Mouse (Mus musculus) erythroblast, adult 5-6 weeks (primary cell): ENCODE measurements around the gene Hsph1. TPM values are rescaled to one million over a fixed set of nuclear protein-coding genes. Genes with fewer than 3 reads are reported as not detected.

Experiments used
- ATAC-seq: replicated peaks from 2 replicates; pipeline ENCODE4 v1.8.0; 2016; ENCODE audit warnings: moderate number of reproducible peaks, mild to moderate bottlenecking, moderate TSS enrichment, inconsistent platforms; ENCODE audit not compliant: poor library complexity, low FRiP score, severe bottlenecking
- total RNA-seq, 2 experiments: library from RNA; stranded (forward) in 1 of 2; stranded (reverse) in 1 of 2; fragments of 150-400 nt in 1 of 2; fragments of 200-764, 138-1000 nt in 1 of 2; gene quantifications; 2 replicates each; pipeline versions ENCODE4 v1.2.3 to v1.2.4; 2015 to 2017; ENCODE audit warnings: low replicate concordance in 2 of 2

The Hsph1 gene
- total RNA-seq, 2 experiments from 2014 or later = 16.6 to 23.6 TPM

- ATAC-seq = no peak
These were observed 38.8 kb downstream of the Hsph1 start for GRCm38 (mm10) chr5:149597351-149597750.

DNA sequence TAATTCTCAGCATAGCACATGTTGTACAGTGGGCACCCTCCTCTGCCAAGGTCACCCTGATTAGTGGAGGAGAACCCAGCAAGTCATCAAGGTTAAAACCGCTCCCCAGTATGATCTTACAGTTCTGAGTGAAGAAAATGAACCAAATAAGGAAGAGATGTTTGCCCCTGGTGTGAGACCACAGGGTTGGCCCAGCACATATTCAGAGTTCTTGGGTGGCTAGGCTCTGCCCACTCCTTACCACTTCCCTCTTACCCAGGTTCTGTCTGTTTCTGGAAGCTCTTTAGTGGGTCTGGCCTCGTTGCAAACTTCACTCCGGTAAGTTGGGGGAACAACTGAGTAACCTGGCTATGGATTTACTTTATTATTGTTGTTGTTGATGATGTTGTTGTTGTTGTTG lies 42.0 kb downstream of the Hsph1 start:
- ATAC-seq = no peak

DNA sequence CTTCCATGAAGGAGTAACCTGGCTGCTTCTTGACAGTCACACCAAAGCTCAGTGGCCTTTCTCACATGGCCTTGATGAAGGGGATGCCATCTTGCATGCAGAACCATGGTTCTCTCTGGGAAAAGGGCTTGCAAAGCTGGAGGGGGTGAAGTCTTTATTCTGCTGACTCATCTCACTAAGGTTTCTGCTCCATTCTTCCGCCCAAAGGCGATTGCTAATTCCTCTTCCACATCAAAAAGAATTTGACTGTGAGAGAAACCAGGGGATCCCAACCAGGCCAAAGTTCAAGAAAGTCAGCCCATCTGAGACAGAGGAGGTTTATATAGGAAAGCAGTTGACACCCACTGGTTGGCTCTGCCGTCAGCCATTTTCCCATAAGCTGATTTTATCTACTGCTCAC lies 46.2 kb downstream of the Hsph1 start:
- no peak for ATAC-seq

GRCm38 (mm10) chr5:149588814-149589534 lies 47.2 kb downstream of the Hsph1 start:
- ATAC-seq = no peak

- ATAC-seq = no peak
These were observed 48.8 kb downstream of the Hsph1 start for GRCm38 (mm10) chr5:149587327-149587895.

DNA sequence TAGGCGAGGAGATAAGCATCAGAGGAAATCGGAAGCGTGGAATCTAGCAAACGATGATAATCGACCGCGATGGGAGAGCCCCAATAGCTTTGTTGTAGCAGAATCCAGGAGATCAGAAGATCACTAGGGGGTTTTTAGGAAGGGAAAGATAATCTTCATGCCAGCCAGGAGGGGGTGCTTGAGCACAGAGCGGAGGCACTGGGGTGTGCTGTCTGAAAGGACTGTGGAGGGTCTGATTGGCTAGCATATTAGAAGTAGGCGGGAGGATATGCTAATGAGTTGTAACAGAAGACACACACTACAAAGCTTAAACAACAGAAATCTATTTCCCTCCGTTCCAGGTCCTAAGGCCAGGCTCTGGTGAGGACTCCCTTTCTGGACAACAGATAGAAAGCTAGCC lies 50.3 kb downstream of the Hsph1 start:
- ATAC-seq = no peak

DNA sequence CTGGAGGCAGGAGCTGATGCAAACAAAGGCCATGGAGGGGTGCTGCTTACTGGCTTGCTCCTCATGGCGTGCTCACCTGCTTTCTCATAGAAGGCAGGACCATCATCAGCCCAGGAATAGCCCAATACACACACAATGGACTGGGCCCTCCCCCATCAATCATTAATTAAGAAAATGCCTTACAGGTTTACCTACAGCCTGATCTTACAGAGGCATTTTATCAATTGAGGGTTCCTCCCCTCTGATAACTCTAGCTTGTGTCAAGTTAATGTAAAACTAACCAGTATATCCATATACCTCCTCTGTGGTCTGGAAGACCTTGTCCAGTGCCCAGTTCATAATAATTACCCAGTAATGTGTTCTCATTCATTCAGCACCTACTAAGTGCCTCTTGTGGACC lies 50.9 kb downstream of the Hsph1 start:
- ATAC-seq = no peak

GRCm38 (mm10) chr5:149584154-149584655 lies 52.0 kb downstream of the Hsph1 start:
- ATAC-seq = no peak

DNA sequence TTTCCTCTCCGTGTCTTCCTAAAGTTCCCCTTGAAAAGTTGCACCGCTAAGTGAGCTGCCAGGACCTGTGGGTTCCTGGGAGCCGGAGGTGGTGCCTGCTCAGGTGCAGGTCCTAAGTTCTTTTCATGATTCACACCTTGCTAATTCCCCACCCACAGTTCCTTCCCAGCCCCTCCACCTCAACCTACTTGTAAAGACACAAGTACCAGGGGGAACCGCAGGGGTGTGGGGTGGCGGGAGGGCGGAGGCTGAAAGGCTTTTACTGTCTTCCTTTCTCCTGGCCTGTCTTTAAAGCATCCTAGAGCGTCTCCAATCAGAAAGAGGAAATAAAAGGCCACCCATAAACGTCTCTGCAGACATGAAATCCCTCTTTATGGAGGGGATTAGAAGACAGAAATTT lies 52.7 kb downstream of the Hsph1 start:
- ATAC-seq = no peak

DNA sequence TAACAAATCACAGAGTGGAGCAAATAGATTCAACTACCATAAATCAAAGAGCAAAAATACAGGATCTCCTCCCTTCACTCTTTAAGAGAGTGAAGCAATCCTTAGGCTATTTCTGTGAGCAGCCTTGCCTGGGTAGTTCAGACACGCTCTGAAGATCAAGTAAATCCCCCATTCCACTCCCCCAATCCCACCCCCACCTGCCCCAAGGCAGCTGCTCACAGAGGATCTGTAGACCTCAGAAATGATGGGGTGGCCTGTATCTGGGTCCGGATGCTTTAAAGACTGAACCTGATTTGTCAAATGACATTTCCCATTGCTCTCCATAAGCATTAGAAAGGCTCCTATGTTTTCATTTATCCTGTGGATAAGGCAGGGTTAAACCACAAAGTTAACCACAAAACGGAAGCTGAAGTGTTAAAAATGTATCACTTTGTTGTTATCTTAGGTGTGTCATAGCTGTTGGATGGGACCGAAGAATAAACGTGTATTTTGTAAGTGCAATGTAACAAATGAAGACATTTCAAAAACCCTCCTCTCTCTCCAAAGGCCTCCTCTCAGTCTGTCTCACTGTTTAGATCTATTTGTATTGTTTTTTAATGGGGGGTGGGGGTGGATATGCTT lies 53.4 kb downstream of the Hsph1 start:
- no peak for ATAC-seq

- no peak for ATAC-seq
These were observed 58.7 kb downstream of the Hsph1 start for GRCm38 (mm10) chr5:149577449-149577848.

GRCm38 (mm10) chr5:149576977-149577376 lies 59.2 kb downstream of the Hsph1 start:
- no peak for ATAC-seq

GRCm38 (mm10) chr5:149568993-149569392 lies 67.2 kb downstream of the Hsph1 start:
- no peak for ATAC-seq

DNA sequence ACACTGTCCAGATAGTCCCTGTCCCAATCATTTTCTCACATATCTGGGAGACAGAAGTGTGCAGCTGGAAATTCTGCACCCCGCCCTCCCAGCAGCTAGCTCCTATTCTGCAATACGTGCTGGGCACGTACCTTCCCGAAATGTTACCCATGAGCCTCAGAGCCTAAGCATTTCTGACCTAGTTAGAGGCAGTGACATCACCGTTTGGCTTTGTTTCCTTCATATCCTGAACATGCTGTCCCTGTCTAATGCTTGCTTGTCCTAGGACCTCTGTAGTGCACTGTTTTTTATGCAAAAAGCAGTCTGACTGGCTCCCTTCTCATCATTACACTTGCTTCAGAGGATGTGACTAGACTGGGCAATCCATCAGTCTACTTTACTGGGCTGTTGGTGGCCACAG lies 69.2 kb downstream of the Hsph1 start:
- no peak for ATAC-seq

DNA sequence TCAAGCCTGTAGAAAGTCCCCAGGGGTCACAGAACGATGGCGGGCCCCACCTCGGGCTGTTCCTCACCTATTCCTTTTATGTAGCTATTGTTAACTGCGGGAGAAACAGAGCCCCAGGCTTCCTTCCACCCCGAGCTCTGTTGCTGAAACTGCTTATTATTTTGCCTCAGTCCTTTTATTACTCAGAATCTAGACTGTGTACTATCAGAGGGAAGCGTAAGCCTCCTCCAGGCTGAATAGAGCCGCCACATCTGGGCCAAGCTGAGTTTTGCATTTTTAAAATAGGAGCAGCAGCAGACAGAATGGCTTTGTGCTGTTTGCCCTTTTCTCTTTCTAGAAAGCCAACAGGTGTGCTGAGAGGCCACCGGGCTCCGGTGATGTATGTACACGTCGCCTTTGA lies 70.2 kb downstream of the Hsph1 start:
- no peak for ATAC-seq

Other genes with a start within 250 kb of the Hsph1 start
- not detected in 2 replicates for gene Medag, start 224.6 kb downstream of the Hsph1 start, total RNA-seq (2015; ENCODE audit: low replicate concordance)
- gene Medag, start 224.6 kb downstream of the Hsph1 start, total RNA-seq (2017; ENCODE audit: low replicate concordance) = not detected in 2 replicates
- gene Tex26, start 196.7 kb downstream of the Hsph1 start, total RNA-seq (2015; ENCODE audit: low replicate concordance) = not detected in 2 replicates
- gene Tex26, start 196.7 kb downstream of the Hsph1 start, total RNA-seq (2017; ENCODE audit: low replicate concordance) = not detected in 2 replicates
- gene Wdr95, start 107.7 kb downstream of the Hsph1 start, total RNA-seq (2015; ENCODE audit: low replicate concordance) = not detected in 2 replicates
- not detected in 2 replicates for gene Wdr95, start 107.7 kb downstream of the Hsph1 start, total RNA-seq (2017; ENCODE audit: low replicate concordance)
- gene B3glct, start 41.9 kb upstream of the Hsph1 start, total RNA-seq (2015; ENCODE audit: low replicate concordance) = 6.7 and 11.9 TPM in 2 replicates
- gene B3glct, start 41.9 kb upstream of the Hsph1 start, total RNA-seq (2017; ENCODE audit: low replicate concordance) = 0.68 and 1.4 TPM in 2 replicates